Mouse (Mus musculus): ENCODE data around the gene Ivns1abp. TPM values are rescaled to one million over a fixed set of nuclear protein-coding genes. Genes with fewer than 3 reads are reported as not detected.

The Ivns1abp gene
- total RNA-seq, 2 experiments from 2014 or later, result 126 to 131 TPM

- Histone ChIP-seq H3K4me3 (no peak overlapping the region), H3K27ac (no peak overlapping the region)
- no peak for TF ChIP-seq CTCF (IDR thresholded peaks at IDR 0.05)
- DNase-seq (ENCODE audit: extremely low spot score in 1 of 2, low spot score in 2 of 2), result no peak
- intact Hi-C loops (cut with DNase I), result no loop called here
Observed at GRCm38 (mm10) chr1:151310511-151310910, 33.8 kb upstream of the Ivns1abp start.

GRCm38 (mm10) chr1:151311379-151311778 is 32.9 kb upstream of the Ivns1abp start:
- DNase-seq (ENCODE audit: extremely low spot score in 1 of 2, low spot score in 2 of 2), result no peak
- Histone ChIP-seq H3K4me3 (no peak overlapping the region), H3K27ac (no peak overlapping the region)
- intact Hi-C loops (cut with DNase I), result no loop called here
- TF ChIP-seq CTCF (IDR thresholded peaks at IDR 0.05), result no peak

GRCm38 (mm10) chr1:151319267-151319666 is 25.0 kb upstream of the Ivns1abp start:
- TF ChIP-seq CTCF (IDR thresholded peaks at IDR 0.05), result no peak
- intact Hi-C loops (cut with DNase I), result no loop called here
- H3K4me3 ChIP-seq, result no peak overlapping the region
- no peak overlapping the region for H3K27ac ChIP-seq
- DNase-seq (ENCODE audit: extremely low spot score in 1 of 2, low spot score in 2 of 2), result no peak

- no peak for DNase-seq (ENCODE audit: extremely low spot score in 1 of 2, low spot score in 2 of 2)
- no peak overlapping the region for H3K27ac ChIP-seq
- intact Hi-C loops (cut with DNase I), result no loop called here
- no peak overlapping the region for H3K4me3 ChIP-seq
- no peak for TF ChIP-seq CTCF (IDR thresholded peaks at IDR 0.05)
Observed at GRCm38 (mm10) chr1:151320408-151320807, 23.9 kb upstream of the Ivns1abp start.

GRCm38 (mm10) chr1:151325328-151325727 is 18.9 kb upstream of the Ivns1abp start:
- no peak for DNase-seq (ENCODE audit: extremely low spot score in 1 of 2, low spot score in 2 of 2)
- intact Hi-C loops (cut with DNase I), result no loop called here
- H3K27ac ChIP-seq, result no peak overlapping the region
- no peak for TF ChIP-seq CTCF (IDR thresholded peaks at IDR 0.05)
- H3K4me3 ChIP-seq, result no peak overlapping the region

GRCm38 (mm10) chr1:151328341-151329097 is 15.8 kb upstream of the Ivns1abp start:
- TF ChIP-seq CTCF (IDR thresholded peaks at IDR 0.05), result no peak
- no peak for DNase-seq (ENCODE audit: extremely low spot score in 1 of 2, low spot score in 2 of 2)
- no peak overlapping the region for H3K27ac ChIP-seq
- intact Hi-C loops (cut with DNase I), result no loop called here
- no peak overlapping the region for H3K4me3 ChIP-seq

- no peak overlapping the region for H3K27ac ChIP-seq
- TF ChIP-seq CTCF (IDR thresholded peaks at IDR 0.05), result no peak
- H3K4me3 ChIP-seq, result no peak overlapping the region
- DNase-seq (ENCODE audit: extremely low spot score in 1 of 2, low spot score in 2 of 2), result no peak
- intact Hi-C loops (cut with DNase I), result no loop called here
Observed at GRCm38 (mm10) chr1:151329601-151330000, 14.7 kb upstream of the Ivns1abp start.

- H3K27ac ChIP-seq, result no peak overlapping the region
- no peak overlapping the region for H3K4me3 ChIP-seq
- no peak for DNase-seq (ENCODE audit: extremely low spot score in 1 of 2, low spot score in 2 of 2)
- intact Hi-C loops (cut with DNase I), result no loop called here
- no peak for TF ChIP-seq CTCF (IDR thresholded peaks at IDR 0.05)
Observed at GRCm38 (mm10) chr1:151332819-151333218, 11.5 kb upstream of the Ivns1abp start.

- no peak; the same call in none of the 2 replicates for TF ChIP-seq CTCF (IDR thresholded peaks at IDR 0.05)
- Histone ChIP-seq H3K4me3 (no peak overlapping the region), H3K27ac (no peak overlapping the region)
- intact Hi-C loops (cut with DNase I), result no loop called here
- DNase-seq (ENCODE audit: extremely low spot score in 1 of 2, low spot score in 2 of 2), result no peak
Observed at GRCm38 (mm10) chr1:151338234-151338633, 6.0 kb upstream of the Ivns1abp start.

GRCm38 (mm10) chr1:151338941-151339340 is 5.3 kb upstream of the Ivns1abp start:
- no peak for DNase-seq (ENCODE audit: extremely low spot score in 1 of 2, low spot score in 2 of 2)
- TF ChIP-seq CTCF (IDR thresholded peaks at IDR 0.05), result no peak
- intact Hi-C loops (cut with DNase I), result no loop called here
- Histone ChIP-seq H3K27ac (no peak overlapping the region), H3K4me3 (no peak overlapping the region)

GRCm38 (mm10) chr1:151341321-151342044 is 2.8 kb upstream of the Ivns1abp start:
- intact Hi-C loops (cut with DNase I), result no loop called here
- no peak for TF ChIP-seq CTCF (IDR thresholded peaks at IDR 0.05)
- H3K27ac ChIP-seq, result no peak overlapping the region

GRCm38 (mm10) chr1:151342311-151342710 is 2.0 kb upstream of the Ivns1abp start:
- intact Hi-C loops (cut with DNase I), result no loop called here
- TF ChIP-seq CTCF (IDR thresholded peaks at IDR 0.05), result no peak

More at GRCm38 (mm10) chr1:151341321-151342044, 2.8 kb upstream of the Ivns1abp start:
- no peak overlapping the region for H3K4me3 ChIP-seq
- no peak for DNase-seq (ENCODE audit: extremely low spot score in 1 of 2, low spot score in 2 of 2)

More at GRCm38 (mm10) chr1:151342311-151342710, 2.0 kb upstream of the Ivns1abp start:
- Histone ChIP-seq H3K4me3 (no peak overlapping the region), H3K27ac (no peak overlapping the region)
- no peak for DNase-seq (ENCODE audit: extremely low spot score in 1 of 2, low spot score in 2 of 2)

All from left cerebral cortex, adult 2 months (tissue).